Mouse (Mus musculus): ENCODE results near the gene Slc4a8. TPM values are rescaled to one million over a fixed set of nuclear protein-coding genes. Genes with fewer than 3 reads are reported as not detected.

Slc4a8 gene
- polyA plus RNA-seq, 1 experiment: 13.3 TPM

- peak overlapping the region; percentile 56 for H3K4me2 ChIP-seq (ENCODE audit: low read depth)
- no peak overlapping the region for H3K4me3 ChIP-seq
- no peaks in the 10 kb centered on the region for H3K27me3 ChIP-seq (ENCODE audit: control insufficient read depth, insufficient read depth, insufficient read length)
- TF ChIP-seq USF1 (IDR thresholded peaks at IDR 0.05; ENCODE audit: low read depth): peak; percentile 28
- no peak for TF ChIP-seq TCF12 (IDR thresholded peaks at IDR 0.05; ENCODE audit: insufficient read depth, poor library complexity, severe bottlenecking)
- H3K79me2 ChIP-seq (ENCODE audit: control insufficient read depth, insufficient read depth): no peaks in the 10 kb centered on the region
- H3K36me3 ChIP-seq (ENCODE audit: control insufficient read depth, insufficient read depth): no peaks in the 10 kb centered on the region
- no peak overlapping the region for H3ac ChIP-seq (ENCODE audit: control insufficient read depth, insufficient read length)
Observed at GRCm38 (mm10) chr15:100723505-100723904, 38.0 kb upstream of the Slc4a8 start.

- Histone ChIP-seq H3K36me3 (ENCODE audit: control insufficient read depth, insufficient read depth) (no peaks in the 10 kb centered on the region), H3K4me2 (ENCODE audit: low read depth) (no peak overlapping the region), H3K4me3 (no peak overlapping the region), H3K79me2 (ENCODE audit: control insufficient read depth, insufficient read depth) (no peaks in the 10 kb centered on the region), H3K27me3 (ENCODE audit: control insufficient read depth, insufficient read depth, insufficient read length) (no peaks in the 10 kb centered on the region), H3ac (ENCODE audit: control insufficient read depth, insufficient read length) (no peak overlapping the region)
- TF ChIP-seq SRF (IDR thresholded peaks at IDR 0.05; ENCODE audit: control insufficient read depth, insufficient read length, low read depth) (no peak), POLR2AphosphoS2 (IDR thresholded peaks at IDR 0.05; ENCODE audit: insufficient read length, low read depth) (no peak), MAX (IDR thresholded peaks at IDR 0.05; ENCODE audit: low read depth) (no peak), USF1 (IDR thresholded peaks at IDR 0.05; ENCODE audit: low read depth) (no peak), TCF12 (IDR thresholded peaks at IDR 0.05; ENCODE audit: insufficient read depth, poor library complexity, severe bottlenecking) (no peak)
Observed at GRCm38 (mm10) chr15:100726721-100727120, 34.8 kb upstream of the Slc4a8 start.

GRCm38 (mm10) chr15:100727834-100728233 lies 33.7 kb upstream of the Slc4a8 start:
- Histone ChIP-seq H3K4me2 (ENCODE audit: low read depth) (peak overlapping the region; percentile 28), H3K27me3 (ENCODE audit: control insufficient read depth, insufficient read depth, insufficient read length) (no peaks in the 10 kb centered on the region), H3ac (ENCODE audit: control insufficient read depth, insufficient read length) (no peak overlapping the region), H3K79me2 (ENCODE audit: control insufficient read depth, insufficient read depth) (no peaks in the 10 kb centered on the region), H3K4me3 (no peak overlapping the region), H3K36me3 (ENCODE audit: control insufficient read depth, insufficient read depth) (no peaks in the 10 kb centered on the region)
- TF ChIP-seq MYOD1 (IDR thresholded peaks at IDR 0.05; ENCODE audit: control insufficient read depth in 1 of 3, insufficient read length in 2 of 3, low read depth in 2 of 3): peak in 2 of 3 experiments; percentile 51 to 89
- TF ChIP-seq CEBPB (IDR thresholded peaks at IDR 0.05; ENCODE audit: insufficient read depth, poor library complexity, severe bottlenecking): no peak
- TF ChIP-seq E2F4 (IDR thresholded peaks at IDR 0.05; ENCODE audit: insufficient read depth): no peak
- no peak for TF ChIP-seq SRF (IDR thresholded peaks at IDR 0.05; ENCODE audit: control insufficient read depth, insufficient read length, low read depth)
- peak; percentile 21 for TF ChIP-seq TCF12 (IDR thresholded peaks at IDR 0.05; ENCODE audit: insufficient read depth, poor library complexity, severe bottlenecking)
- no peak for TF ChIP-seq POLR2A (IDR thresholded peaks at IDR 0.05; ENCODE audit: insufficient read length, low read depth)
- TF ChIP-seq POLR2AphosphoS2 (IDR thresholded peaks at IDR 0.05; ENCODE audit: insufficient read length, low read depth): no peak
- no peak for TF ChIP-seq USF1 (IDR thresholded peaks at IDR 0.05; ENCODE audit: low read depth)
- peak; percentile 4 to 84 (median 59) for TF ChIP-seq MYOG (IDR thresholded peaks at IDR 0.05; ENCODE audit: control insufficient read depth in 1 of 3, insufficient read depth in 1 of 3, insufficient read length in 2 of 3, low read depth in 2 of 3)
- TF ChIP-seq TCF3 (IDR thresholded peaks at IDR 0.05; ENCODE audit: insufficient read length, low read depth): no peak
- TF ChIP-seq REST (IDR thresholded peaks at IDR 0.05; ENCODE audit: insufficient read depth, insufficient read length): no peak

GRCm38 (mm10) chr15:100728586-100728985 lies 33.0 kb upstream of the Slc4a8 start:
- H3K4me2 ChIP-seq (ENCODE audit: low read depth): no peak overlapping the region
- H3ac ChIP-seq (ENCODE audit: control insufficient read depth, insufficient read length): no peak overlapping the region
- H3K36me3 ChIP-seq (ENCODE audit: control insufficient read depth, insufficient read depth): no peaks in the 10 kb centered on the region
- TF ChIP-seq MYOG (IDR thresholded peaks at IDR 0.05; ENCODE audit: control insufficient read depth in 1 of 3, insufficient read depth in 1 of 3, insufficient read length in 2 of 3, low read depth in 2 of 3): no peak
- no peak for TF ChIP-seq MYOD1 (IDR thresholded peaks at IDR 0.05; ENCODE audit: control insufficient read depth in 1 of 3, insufficient read length in 2 of 3, low read depth in 2 of 3)
- TF ChIP-seq USF1 (IDR thresholded peaks at IDR 0.05; ENCODE audit: low read depth): no peak
- TF ChIP-seq REST (IDR thresholded peaks at IDR 0.05; ENCODE audit: insufficient read depth, insufficient read length): no peak
- no peak for TF ChIP-seq POLR2A (IDR thresholded peaks at IDR 0.05; ENCODE audit: insufficient read length, low read depth)
- no peak for TF ChIP-seq SRF (IDR thresholded peaks at IDR 0.05; ENCODE audit: control insufficient read depth, insufficient read length, low read depth)
- TF ChIP-seq TCF3 (IDR thresholded peaks at IDR 0.05; ENCODE audit: insufficient read length, low read depth): no peak
- no peak for TF ChIP-seq E2F4 (IDR thresholded peaks at IDR 0.05; ENCODE audit: insufficient read depth)
- no peak for TF ChIP-seq POLR2AphosphoS2 (IDR thresholded peaks at IDR 0.05; ENCODE audit: insufficient read length, low read depth)
- TF ChIP-seq CEBPB (IDR thresholded peaks at IDR 0.05; ENCODE audit: insufficient read depth, poor library complexity, severe bottlenecking): no peak
- no peak for TF ChIP-seq TCF12 (IDR thresholded peaks at IDR 0.05; ENCODE audit: insufficient read depth, poor library complexity, severe bottlenecking)
- TF ChIP-seq MAX (IDR thresholded peaks at IDR 0.05; ENCODE audit: low read depth): no peak
- H3K27me3 ChIP-seq (ENCODE audit: control insufficient read depth, insufficient read depth, insufficient read length): no peaks in the 10 kb centered on the region
- no peaks in the 10 kb centered on the region for H3K79me2 ChIP-seq (ENCODE audit: control insufficient read depth, insufficient read depth)
- H3K4me3 ChIP-seq: no peak overlapping the region

GRCm38 (mm10) chr15:100729281-100729985 lies 32.1 kb upstream of the Slc4a8 start, which contains the start of gene Galnt6:
Galnt6 (minus strand) TSS chr15:100729376.
- Histone ChIP-seq H3K36me3 (ENCODE audit: control insufficient read depth, insufficient read depth) (no peaks in the 10 kb centered on the region), H3ac (ENCODE audit: control insufficient read depth, insufficient read length) (no peak within 1 kb of the TSS), H3K4me2 (ENCODE audit: low read depth) (peak within 1 kb of the TSS; percentile 28), H3K79me2 (ENCODE audit: control insufficient read depth, insufficient read depth) (no peaks in the 10 kb centered on the region), H3K4me3 (no peak within 1 kb of the TSS), H3K27me3 (ENCODE audit: control insufficient read depth, insufficient read depth, insufficient read length) (no peaks in the 10 kb centered on the region)
- TF ChIP-seq CEBPB (IDR thresholded peaks at IDR 0.05; ENCODE audit: insufficient read depth, poor library complexity, severe bottlenecking) (no peak), SRF (IDR thresholded peaks at IDR 0.05; ENCODE audit: control insufficient read depth, insufficient read length, low read depth) (no peak), MYOG (IDR thresholded peaks at IDR 0.05; ENCODE audit: control insufficient read depth in 1 of 3, insufficient read depth in 1 of 3, insufficient read length in 2 of 3, low read depth in 2 of 3) (peak in 2 of 3 experiments; percentile 80 to 87), TCF3 (IDR thresholded peaks at IDR 0.05; ENCODE audit: insufficient read length, low read depth) (peak; percentile 22), MYOD1 (IDR thresholded peaks at IDR 0.05; ENCODE audit: control insufficient read depth in 1 of 3, insufficient read length in 2 of 3, low read depth in 2 of 3) (peak in 2 of 3 experiments; percentile 42 to 75), POLR2AphosphoS2 (IDR thresholded peaks at IDR 0.05; ENCODE audit: insufficient read length, low read depth) (no peak), REST (IDR thresholded peaks at IDR 0.05; ENCODE audit: insufficient read depth, insufficient read length) (no peak), E2F4 (IDR thresholded peaks at IDR 0.05; ENCODE audit: insufficient read depth) (no peak), MAX (IDR thresholded peaks at IDR 0.05; ENCODE audit: low read depth) (no peak), USF1 (IDR thresholded peaks at IDR 0.05; ENCODE audit: low read depth) (no peak), TCF12 (IDR thresholded peaks at IDR 0.05; ENCODE audit: insufficient read depth, poor library complexity, severe bottlenecking) (no peak), POLR2A (IDR thresholded peaks at IDR 0.05; ENCODE audit: insufficient read length, low read depth) (peak; percentile 29)
